Mouse (Mus musculus) MEL (cell line): ENCODE results near the gene Havcr1.

Experiments
- CHD2 ChIP-seq: IDR thresholded peaks from 2 replicates; pipeline ENCODE4 v1.6.1; 2011; ENCODE audit warnings: low read length, improper control_type of control experiment
- CTCF ChIP-seq, 3 experiments: IDR thresholded peaks in 2 of 3; conservative IDR thresholded peaks in 1 of 3; 2 replicates each; pipeline ENCODE4 v1.5.1; 2011 to 2012; ENCODE audit warnings: low read length in 3 of 3, low read depth in 2 of 3, mild to moderate bottlenecking in 2 of 3, improper control_type of control experiment in 1 of 3, inconsistent platforms in 1 of 3, mixed read lengths in 1 of 3, moderate library complexity in 1 of 3; ENCODE audit not compliant: control insufficient read depth in 1 of 3, insufficient read depth in 1 of 3, poor library complexity in 1 of 3, severe bottlenecking in 1 of 3
- EP300 ChIP-seq, 2 experiments: IDR thresholded peaks; 2 replicates each; pipeline ENCODE4 v1.6.1; 2011; ENCODE audit warnings: improper control_type of control experiment in 2 of 2, low read length in 2 of 2, low read depth in 1 of 2, mild to moderate bottlenecking in 1 of 2
- ETS1 ChIP-seq: IDR thresholded peaks from 2 replicates; pipeline ENCODE4 v1.6.1; 2012; ENCODE audit warnings: low read depth, mild to moderate bottlenecking, inconsistent platforms, low read length, improper control_type of control experiment, moderate library complexity
- GABPA ChIP-seq: IDR thresholded peaks from 2 replicates; pipeline ENCODE4 v1.6.1; 2012; ENCODE audit warnings: low read depth, mild to moderate bottlenecking, inconsistent platforms, low read length, improper control_type of control experiment, moderate library complexity
- JUND ChIP-seq: IDR thresholded peaks from 2 replicates; pipeline ENCODE4 v1.6.1; 2011; ENCODE audit warnings: low read depth, mild to moderate bottlenecking, improper control_type of control experiment, low read length
- NELFE ChIP-seq: IDR thresholded peaks from 2 replicates; pipeline ENCODE4 v1.6.1; 2011; ENCODE audit warnings: low read depth, low read length, improper control_type of control experiment
- POLR2A ChIP-seq, 2 experiments: IDR thresholded peaks; 2 replicates each; pipeline ENCODE4 v1.6.1; 2011 to 2012; ENCODE audit warnings: low read length in 2 of 2, mild to moderate bottlenecking in 2 of 2, control low read depth in 1 of 2, improper control_type of control experiment in 1 of 2, low read depth in 1 of 2, moderate library complexity in 1 of 2; ENCODE audit not compliant: control insufficient read depth in 1 of 2, insufficient read depth in 1 of 2, poor library complexity in 1 of 2
- RAD21 ChIP-seq: IDR thresholded peaks from 2 replicates; pipeline ENCODE4 v1.6.1; 2011; ENCODE audit warnings: mild to moderate bottlenecking, low read depth, low read length, improper control_type of control experiment
- SIN3A ChIP-seq: IDR thresholded peaks from 2 replicates; pipeline ENCODE4 v1.6.1; 2012; ENCODE audit warnings: low read length, improper control_type of control experiment, inconsistent platforms
- TCF12 ChIP-seq: IDR thresholded peaks from 2 replicates; pipeline ENCODE4 v1.6.1; 2014; ENCODE audit warnings: low read depth, mild to moderate bottlenecking, inconsistent platforms, low read length, improper control_type of control experiment, moderate library complexity
- UBTF ChIP-seq: IDR thresholded peaks from 2 replicates; pipeline ENCODE4 v1.6.1; 2012; ENCODE audit warnings: low read depth, mild to moderate bottlenecking, inconsistent platforms, low read length, improper control_type of control experiment, moderate library complexity, borderline replicate concordance; ENCODE audit not compliant: insufficient read depth
- USF2 ChIP-seq, 2 experiments: IDR thresholded peaks; 2 replicates each; pipeline ENCODE4 v1.6.1; 2011 to 2012; ENCODE audit warnings: improper control_type of control experiment in 2 of 2, low read length in 2 of 2, borderline replicate concordance in 1 of 2, inconsistent platforms in 1 of 2, low read depth in 1 of 2, mild to moderate bottlenecking in 1 of 2; ENCODE audit not compliant: insufficient read depth in 1 of 2
- ZKSCAN1 ChIP-seq: IDR thresholded peaks from 2 replicates; pipeline ENCODE4 v1.6.1; 2012; ENCODE audit warnings: low read depth, mild to moderate bottlenecking, inconsistent platforms, low read length, improper control_type of control experiment, moderate library complexity

DNA sequence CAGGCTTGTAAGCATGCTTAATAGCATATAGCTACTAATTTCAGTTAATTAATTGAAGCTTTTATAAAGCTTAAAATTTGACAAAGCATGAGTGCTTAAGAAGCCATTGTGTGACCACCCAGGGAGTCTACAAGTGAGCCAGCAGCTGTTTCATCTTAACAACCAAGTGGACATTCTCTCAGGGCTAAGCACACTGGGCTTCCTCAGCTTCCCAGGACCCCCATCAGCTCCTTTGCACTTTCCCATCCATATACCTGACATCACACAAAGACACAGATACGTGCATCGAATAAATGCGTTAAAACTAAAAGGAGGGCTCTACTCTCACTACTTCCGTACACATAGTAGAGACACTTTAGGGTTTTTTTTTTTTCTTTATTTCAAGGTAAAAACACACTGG lies 19.8 kb downstream of the Havcr1 start:
- no peak for TF ChIP-seq EP300 (IDR thresholded peaks at IDR 0.05; ENCODE audit: low read depth in 1 of 2, low read length in 2 of 2)
- no peak for TF ChIP-seq CTCF (IDR thresholded peaks at IDR 0.05 in 2 of 3, conservative IDR thresholded peaks at IDR 0.05 in 1 of 3; ENCODE audit: control insufficient read depth in 1 of 3, insufficient read depth in 1 of 3, low read depth in 2 of 3, low read length in 3 of 3, poor library complexity in 1 of 3, severe bottlenecking in 1 of 3)
- TF ChIP-seq ETS1 = no peak
- no peak for TF ChIP-seq UBTF
- no peak for TF ChIP-seq USF2 (IDR thresholded peaks at IDR 0.05; ENCODE audit: borderline replicate concordance in 1 of 2, insufficient read depth in 1 of 2, low read depth in 1 of 2, low read length in 2 of 2)
- TF ChIP-seq CHD2 = no peak
- TF ChIP-seq POLR2A (IDR thresholded peaks at IDR 0.05; ENCODE audit: control insufficient read depth in 1 of 2, insufficient read depth in 1 of 2, low read depth in 1 of 2, low read length in 2 of 2, poor library complexity in 1 of 2) = no peak
- no peak for TF ChIP-seq NELFE
- no peak for TF ChIP-seq TCF12
- no peak for TF ChIP-seq RAD21
- no peak for TF ChIP-seq SIN3A
- no peak for TF ChIP-seq ZKSCAN1
- TF ChIP-seq GABPA = no peak
- TF ChIP-seq JUND = no peak
